Mouse (Mus musculus) liver, embryonic 14.5 days (tissue): ENCODE measurements around the gene Slc29a1. TPM values are rescaled to one million over a fixed set of nuclear protein-coding genes. Genes with fewer than 3 reads are reported as not detected.

Experiments used
- ATAC-seq: fragments of 200-750 bp; cut with Nextera tagmentation; 2 replicates; pipeline ENCODE4 v1.8.0; 2017; ENCODE audit warnings: moderate number of reproducible peaks, mild to moderate bottlenecking, moderate library complexity; ENCODE audit not compliant: insufficient read depth
- DNase-seq, 3 experiments: peaks; one replicate each; pipeline ENCODE4 v3.0.0-alpha.2; 2012 to 2013; ENCODE audit warnings: low read depth in 3 of 3, low spot score in 3 of 3
- H3K27ac ChIP-seq: fragments of 300-500 bp; sonication (generic); 2 replicates; pipeline ENCODE4 v1.5.1; 2014; ENCODE audit warnings: moderate library complexity, mild to moderate bottlenecking, control low read depth, inconsistent platforms
- H3K27me3 ChIP-seq: fragments of 300-500 bp; sonication (generic); 2 replicates; pipeline ENCODE4 v1.6.1; 2014; ENCODE audit warnings: mild to moderate bottlenecking, low read length, moderate library complexity; ENCODE audit not compliant: control insufficient read depth, insufficient read depth
- H3K36me3 ChIP-seq: fragments of 300-500 bp; sonication (generic); replicated peaks from 2 replicates; pipeline ENCODE4 v1.6.1; 2014; ENCODE audit warnings: low read depth; ENCODE audit not compliant: control insufficient read depth, insufficient read depth
- H3K4me1 ChIP-seq, 2 experiments: fragments of 200-500 bp in 1 of 2; fragments of 300-500 bp in 1 of 2; sonication (generic) in 1 of 2; replicated peaks; 2 replicates each; pipeline ENCODE4 v1.6.1; 2012 to 2014; ENCODE audit warnings: antibody characterized with exemption in 1 of 2, inconsistent platforms in 1 of 2, low read length in 1 of 2; ENCODE audit not compliant: control insufficient read depth in 2 of 2, insufficient read depth in 2 of 2
- H3K4me2 ChIP-seq: fragments of 300-500 bp; sonication (generic); 2 replicates; pipeline ENCODE4 v1.6.1; 2014; ENCODE audit warnings: low read depth, mild to moderate bottlenecking, control low read depth, moderate library complexity
- H3K4me3 ChIP-seq, 2 experiments: fragments of 200-500 bp in 1 of 2; fragments of 300-500 bp in 1 of 2; sonication (generic) in 1 of 2; 2 replicates each; pipeline ENCODE4 v1.5.1; 2012 to 2014; ENCODE audit warnings: low read depth in 2 of 2, low read length in 2 of 2, mild to moderate bottlenecking in 2 of 2, control low read depth in 1 of 2, inconsistent platforms in 1 of 2, moderate library complexity in 1 of 2; ENCODE audit not compliant: insufficient read depth in 1 of 2
- H3K9ac ChIP-seq: fragments of 300-500 bp; sonication (generic); replicated peaks from 2 replicates; pipeline ENCODE4 v1.6.1; 2014; ENCODE audit warnings: mild to moderate bottlenecking, control low read depth, moderate library complexity
- H3K9me3 ChIP-seq: fragments of 300-500 bp; sonication (generic); 2 replicates; pipeline ENCODE4 v1.6.1; 2016; ENCODE audit warnings: low read length, mixed read lengths; ENCODE audit not compliant: control insufficient read depth
- CTCF ChIP-seq: IDR thresholded peaks from 2 replicates; pipeline ENCODE4 v1.5.1; 2016; ENCODE audit warnings: antibody characterized with exemption, low read depth, control low read depth
- EP300 ChIP-seq: IDR thresholded peaks from 2 replicates; pipeline ENCODE4 v1.6.1; 2016; ENCODE audit warnings: antibody characterized with exemption, low read depth
- WGBS: fragments of 180-500 bp; shearing (Covaris S2); extraction: QIAGEN DNeasy Blood & Tissue Kit; methylation state at CpG from one replicate; pipeline ENCODE4 v1.1.7; 2014; ENCODE audit not compliant: insufficient replicate concordance; 5-methylcytosine and 5-hydroxymethylcytosine counted together
- polyA plus RNA-seq, 2 experiments: library from polyadenylated mRNA; depleted of rRNA in 1 of 2; stranded (reverse) in 1 of 2; unstranded in 1 of 2; fragments of >200 nt; fragmentation: Nextera tagmentation in 1 of 2; extraction: Ambion mirVana in 1 of 2; gene quantifications; 2 replicates each; pipeline versions ENCODE4 v1.2.1 to v1.2.3; 2012 to 2014

Gene Slc29a1
- polyA plus RNA-seq, 2 experiments = 152 to 177 TPM

- H3K36me3 ChIP-seq = peaks cover 73% of the 10 kb centered on the region
- TF ChIP-seq CTCF = peak; percentile 86
- no peak for TF ChIP-seq EP300
- DNase-seq (no peak), ATAC-seq (no peak)
- no peaks in the 10 kb centered on the region; the same call in 1 of the 2 replicates for H3K9me3 ChIP-seq
- no peak overlapping the region for H3K4me3 ChIP-seq
- H3K27ac ChIP-seq = no peak overlapping the region
- no peaks in the 10 kb centered on the region for H3K27me3 ChIP-seq
- H3K4me2 ChIP-seq = no peak overlapping the region
- no peak overlapping the region for H3K9ac ChIP-seq
- 94% methylated on average over 3 of the region's 3 CpGs for WGBS
- peaks cover 24 to 28% of the 10 kb centered on the region in 2 experiments for H3K4me1 ChIP-seq
These were observed 13.0 kb downstream of the Slc29a1 start for GRCm38 (mm10) chr17:45586449-45586837.

DNA sequence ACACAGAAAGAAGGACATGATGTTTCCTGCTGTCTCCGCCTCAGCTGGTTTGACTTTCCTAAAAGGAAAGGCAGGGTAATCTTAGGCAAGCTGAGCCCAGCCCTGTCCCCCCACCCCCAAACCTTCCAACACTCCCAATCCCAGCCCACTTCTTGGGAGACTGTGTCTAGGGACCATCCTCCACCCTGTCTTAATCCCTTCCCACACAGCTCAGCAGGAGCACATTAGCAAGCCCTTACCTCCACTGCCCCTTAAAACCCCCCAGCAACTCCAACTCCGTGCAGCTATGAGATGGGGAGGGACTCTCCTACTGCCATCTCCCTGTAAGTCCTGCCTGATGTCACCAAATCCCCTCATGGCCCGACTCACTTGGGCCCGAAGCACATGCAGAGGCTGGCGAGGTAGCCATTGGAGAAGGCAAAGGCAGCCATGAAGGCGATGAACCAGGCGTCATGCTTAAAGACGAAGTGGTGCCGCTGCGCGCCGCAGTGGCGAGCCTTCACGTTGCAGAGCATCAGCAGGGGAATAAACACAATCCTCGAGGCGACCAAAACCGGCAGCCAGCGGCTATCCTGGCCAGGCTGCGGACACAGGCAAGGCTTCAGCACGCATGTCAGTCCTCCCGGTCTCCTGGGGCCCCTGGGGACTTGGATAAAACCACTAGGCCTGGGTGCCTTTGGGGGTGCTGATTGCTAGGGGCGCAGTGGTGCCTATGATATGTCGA is 13.5 kb downstream of the Slc29a1 start:
- no peak overlapping the region for H3K9ac ChIP-seq
- TF ChIP-seq EP300 (no peak), CTCF (no peak)
- H3K4me3 ChIP-seq = no peak overlapping the region
- peaks cover 69% of the 10 kb centered on the region for H3K36me3 ChIP-seq
- 81% methylated on average over 23 of the region's 23 CpGs for WGBS
- no peaks in the 10 kb centered on the region; the same call in 1 of the 2 replicates for H3K9me3 ChIP-seq
- H3K27ac ChIP-seq = peak overlapping the region; percentile 17; the same call in 1 of the 2 replicates
- ATAC-seq = no peak
- H3K27me3 ChIP-seq = no peaks in the 10 kb centered on the region
- peaks cover 24 to 32% of the 10 kb centered on the region in 2 experiments for H3K4me1 ChIP-seq
- no peak for DNase-seq
- no peak overlapping the region for H3K4me2 ChIP-seq

DNA sequence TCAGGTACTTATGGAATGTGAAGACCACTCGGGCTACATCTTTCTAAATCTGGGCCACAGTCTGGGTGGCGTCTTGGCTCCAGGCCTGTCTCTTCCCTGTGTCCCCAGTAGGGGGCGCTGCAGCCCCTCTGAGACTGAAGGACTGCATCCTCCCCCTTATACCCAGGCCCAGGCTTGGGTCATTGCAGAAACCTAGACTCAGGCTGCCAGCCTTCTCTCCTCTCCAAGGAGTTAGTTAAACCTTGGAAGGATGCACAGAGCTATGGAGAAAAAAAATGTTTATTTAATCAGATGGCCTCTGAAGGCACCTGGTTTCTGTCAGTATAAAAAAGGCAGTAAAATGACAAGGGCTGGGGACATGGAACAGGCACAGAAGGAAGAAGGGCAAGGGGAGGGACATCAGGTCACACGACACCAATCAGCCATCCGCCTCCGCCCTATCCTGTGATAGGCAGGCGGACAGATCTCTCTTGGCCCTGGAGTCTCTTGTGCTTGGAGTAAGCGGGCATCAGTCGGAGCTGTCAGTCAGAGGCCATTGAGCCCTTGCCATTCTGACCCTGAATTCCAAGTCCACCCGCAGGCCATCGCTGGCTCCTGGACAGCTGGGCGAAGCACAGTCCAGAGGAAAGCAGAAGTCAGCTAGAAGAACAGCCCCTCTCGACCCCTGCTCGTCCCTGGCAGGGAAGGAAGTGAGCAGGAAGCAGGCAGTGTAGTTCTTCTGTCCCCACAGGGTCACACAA is 14.3 kb downstream of the Slc29a1 start:
- H3K4me3 ChIP-seq = no peak overlapping the region
- peaks cover 24 to 32% of the 10 kb centered on the region in 2 experiments for H3K4me1 ChIP-seq
- no peaks in the 10 kb centered on the region; the same call in 1 of the 2 replicates for H3K9me3 ChIP-seq
- no peaks in the 10 kb centered on the region for H3K27me3 ChIP-seq
- H3K9ac ChIP-seq = no peak overlapping the region
- 32% methylated on average over 14 of the region's 14 CpGs for WGBS
- ATAC-seq (peak; percentile 32; the same call in 1 of the 2 replicates), DNase-seq (peak in 1 of 3 experiments; percentile 45)
- H3K27ac ChIP-seq = no peak overlapping the region; the same call in 1 of the 2 replicates
- peaks cover 61% of the 10 kb centered on the region for H3K36me3 ChIP-seq
- H3K4me2 ChIP-seq = no peak overlapping the region
- TF ChIP-seq CTCF = peak; percentile 95
- TF ChIP-seq EP300 = no peak

DNA sequence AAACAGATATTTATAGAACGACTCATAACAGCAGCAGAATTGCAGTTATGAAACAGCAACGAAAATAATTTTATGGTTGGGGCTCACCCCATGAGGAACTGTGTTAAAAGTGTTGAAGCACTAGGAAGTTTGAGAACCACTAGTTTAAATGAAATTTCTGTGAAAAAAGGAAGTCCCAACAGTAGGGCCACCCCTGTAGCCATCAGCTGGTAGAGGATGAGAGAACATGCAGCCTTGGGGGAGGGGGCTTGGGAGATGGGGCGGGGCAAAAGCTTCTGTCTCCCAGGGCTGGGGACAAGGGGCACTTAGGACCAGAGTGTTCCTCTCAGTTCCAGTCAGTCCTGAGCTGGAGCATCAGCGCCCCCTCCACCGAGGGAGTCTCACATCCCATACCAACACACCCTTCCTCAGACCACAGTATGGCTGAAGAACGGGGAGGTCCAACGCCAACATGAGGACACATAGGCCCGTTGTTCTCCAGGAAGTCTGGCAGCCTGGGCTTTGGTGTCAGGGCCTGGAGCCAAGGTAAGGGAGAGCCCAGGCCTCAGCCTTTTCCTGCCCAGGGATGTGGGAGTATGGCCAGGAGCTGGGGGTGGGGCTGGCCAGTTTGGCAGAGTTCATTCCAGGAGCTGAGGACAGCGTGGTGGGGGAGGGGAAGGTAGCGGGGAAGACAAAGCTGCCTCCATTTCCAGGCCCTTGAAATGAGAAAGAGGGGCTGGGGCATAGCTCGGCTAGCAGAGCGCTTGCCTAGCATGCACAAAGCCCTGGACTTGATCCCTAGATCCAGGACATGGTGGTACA is 15.1 kb downstream of the Slc29a1 start:
- Histone ChIP-seq H3K27me3 (no peaks in the 10 kb centered on the region), H3K4me2 (no peak overlapping the region), H3K4me1 (peaks cover 24 to 32% of the 10 kb centered on the region in 2 experiments), H3K9me3 (no peaks in the 10 kb centered on the region; the same call in 1 of the 2 replicates), H3K36me3 (peaks cover 53% of the 10 kb centered on the region), H3K4me3 (no peak overlapping the region), H3K27ac (peak overlapping the region; percentile 23; the same call in 1 of the 2 replicates), H3K9ac (no peak overlapping the region)
- no peak for ATAC-seq
- 54% methylated on average over 12 of the region's 12 CpGs for WGBS
- DNase-seq = no peak
- no peak for TF ChIP-seq CTCF
- TF ChIP-seq EP300 = no peak
